Mouse (Mus musculus) stomach, postnatal 0 days (tissue): ENCODE measurements around the gene Mrps18c.

Experiments
- CTCF ChIP-seq: IDR thresholded peaks from 2 replicates; pipeline ENCODE4 v1.5.1; 2016; ENCODE audit warnings: antibody characterized with exemption, low read depth, mild to moderate bottlenecking, moderate library complexity
- EP300 ChIP-seq: optimal IDR thresholded peaks from 2 replicates; pipeline ENCODE3; 2016; ENCODE audit warnings: antibody characterized with exemption

DNA sequence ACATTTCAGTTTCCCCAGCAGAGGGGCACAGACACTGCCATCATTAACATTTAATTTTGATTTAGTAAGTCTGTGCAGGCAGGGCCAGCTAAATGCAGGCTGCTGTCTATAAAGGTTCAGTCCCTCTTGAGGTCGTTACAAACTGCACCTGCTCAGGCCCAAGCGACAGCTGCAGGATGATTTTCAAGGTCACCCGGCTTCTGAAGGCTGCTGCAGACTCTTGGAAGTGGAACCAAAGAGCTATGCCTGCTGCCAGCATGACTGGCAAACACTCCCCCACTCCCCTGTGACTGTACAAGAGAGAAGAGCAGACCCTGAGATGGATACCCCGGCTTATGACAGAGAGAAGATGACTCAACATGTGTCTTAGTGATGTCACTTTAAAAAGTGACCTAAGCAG lies 46.8 kb upstream of the Mrps18c start:
- no peak for TF ChIP-seq CTCF
- TF ChIP-seq EP300 = no peak
